Mouse (Mus musculus) E14TG2a.4 (cell line): ENCODE data around the gene Nudt21.

Source experiments
- H3K27me3 ChIP-seq: 2 replicates; pipeline ENCODE4 v1.6.1; 2014; ENCODE audit warnings: low read length, control low read depth; ENCODE audit not compliant: insufficient read depth
- H3K36me3 ChIP-seq: 2 replicates; pipeline ENCODE4 v1.6.1; 2014; ENCODE audit warnings: low read length, control low read depth; ENCODE audit not compliant: insufficient read depth
- H3K4me1 ChIP-seq: replicated peaks from 2 replicates; pipeline ENCODE4 v1.6.1; 2014; ENCODE audit warnings: low read depth, low read length, control low read depth
- H3K4me3 ChIP-seq: replicated peaks from 2 replicates; pipeline ENCODE4 v1.5.1; 2014; ENCODE audit warnings: mild to moderate bottlenecking, low read length
- H3K9me3 ChIP-seq: 2 replicates; pipeline ENCODE4 v1.6.1; 2014; ENCODE audit warnings: low read length, control low read depth
- CTCF ChIP-seq: conservative IDR thresholded peaks from 2 replicates; pipeline ENCODE4 v1.5.1; 2014; ENCODE audit warnings: low read length
- NANOG ChIP-seq: IDR thresholded peaks from 2 replicates; pipeline ENCODE4 v1.6.1; 2014; ENCODE audit warnings: borderline replicate concordance, low read length, mixed read lengths
- POU5F1 ChIP-seq: IDR thresholded peaks from 2 replicates; pipeline ENCODE4 v1.6.1; 2014; ENCODE audit warnings: low read length, borderline replicate concordance

Gene Nudt21

DNA sequence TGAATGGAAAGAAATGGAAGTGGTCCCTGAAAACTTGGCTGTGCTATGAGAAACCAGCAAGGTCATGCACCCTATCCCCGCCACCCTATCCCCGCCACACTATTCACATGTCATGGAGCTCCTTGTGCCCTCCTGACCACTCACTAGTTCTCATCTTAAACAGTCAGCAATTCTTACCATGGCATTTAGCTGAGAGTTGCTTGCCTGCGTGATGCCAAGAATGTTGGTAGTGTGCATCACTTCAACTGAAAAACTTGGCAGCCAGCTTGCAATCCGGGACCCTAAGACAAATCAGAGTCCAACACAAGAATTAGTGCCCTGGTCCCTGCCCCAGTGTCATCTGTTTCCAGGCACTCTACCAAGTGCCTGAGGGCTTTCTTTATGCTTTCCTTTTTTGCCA is 56.7 kb downstream of the Nudt21 start:
- Histone ChIP-seq H3K27me3 (no peaks in the 10 kb centered on the region), H3K4me1 (0 out of 2 replicates have a peak, but pooled peaks cover 2% of the 10 kb centered on the region), H3K36me3 (peaks cover 20% of the 10 kb centered on the region), H3K4me3 (no peak overlapping the region), H3K9me3 (no peaks in the 10 kb centered on the region)
- TF ChIP-seq NANOG (no peak), CTCF (no peak), POU5F1 (no peak)

DNA sequence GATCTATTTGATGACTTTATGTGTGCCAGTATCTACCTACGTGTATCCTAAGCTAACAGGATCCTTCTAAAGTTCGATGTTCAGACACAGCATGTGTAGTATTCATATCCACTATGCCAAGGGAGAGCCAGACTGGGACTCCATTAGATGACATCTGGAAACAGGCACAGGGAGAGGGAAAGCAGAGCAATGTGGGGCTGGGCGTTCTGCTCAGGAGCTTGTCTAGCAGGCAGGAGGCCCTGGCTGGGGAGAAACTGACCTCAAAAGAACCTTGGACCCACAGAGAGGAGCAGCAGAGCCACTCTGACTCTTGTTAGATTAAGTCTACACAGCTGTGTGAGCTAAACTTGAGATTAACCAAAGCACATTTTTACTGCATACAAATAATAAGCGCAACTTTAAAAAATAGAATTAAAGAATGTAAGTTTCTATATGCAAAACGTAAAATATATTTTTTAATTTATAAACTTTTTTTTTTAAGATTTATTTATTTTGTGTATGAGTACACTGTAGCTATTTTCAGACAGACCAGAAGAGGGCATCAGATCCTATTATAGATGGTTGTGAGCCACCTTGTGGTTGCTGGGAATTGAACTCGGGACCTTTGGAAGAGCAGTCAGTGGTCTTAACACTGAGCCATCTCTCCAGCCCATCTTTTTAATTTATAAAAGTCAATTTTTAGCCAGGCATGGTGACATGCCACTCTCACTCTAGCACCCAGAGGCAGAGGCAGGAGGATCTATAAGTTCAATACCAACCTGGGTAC is 60.2 kb downstream of the Nudt21 start:
- no peaks in the 10 kb centered on the region for H3K9me3 ChIP-seq
- TF ChIP-seq CTCF = 0 out of 2 replicates have a peak, but pooled peaks have one; percentile 19
- no peak for TF ChIP-seq NANOG
- peaks cover 34% of the 10 kb centered on the region for H3K36me3 ChIP-seq
- H3K4me3 ChIP-seq = no peak overlapping the region
- 0 out of 2 replicates have a peak, but pooled peaks cover 3% of the 10 kb centered on the region for H3K4me1 ChIP-seq
- H3K27me3 ChIP-seq = no peaks in the 10 kb centered on the region

DNA sequence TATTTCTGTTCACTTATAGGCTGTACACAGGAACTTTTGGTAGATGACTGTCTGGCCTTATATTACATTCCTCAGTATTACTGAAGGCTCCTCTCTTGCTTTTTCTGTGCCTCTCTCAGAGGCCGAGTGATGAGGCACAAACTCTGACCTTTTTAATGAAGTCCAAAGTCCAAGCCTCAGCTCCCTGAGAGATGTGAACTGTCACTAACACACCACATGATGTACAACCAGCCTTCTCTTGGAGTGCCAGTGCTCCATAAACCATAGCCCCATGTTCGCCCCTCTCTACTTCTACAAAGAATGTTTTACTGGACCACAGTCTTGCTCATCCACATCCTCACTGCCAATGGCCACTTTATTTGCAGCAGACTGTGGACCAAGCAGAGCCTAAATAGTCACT is 61.5 kb downstream of the Nudt21 start:
- Histone ChIP-seq H3K4me3 (no peak overlapping the region), H3K36me3 (peaks cover 34% of the 10 kb centered on the region), H3K4me1 (peaks cover 3% of the 10 kb centered on the region; the same call in 1 of the 2 replicates), H3K27me3 (no peaks in the 10 kb centered on the region), H3K9me3 (no peaks in the 10 kb centered on the region)
- no peak for TF ChIP-seq POU5F1
- TF ChIP-seq NANOG = no peak
- no peak for TF ChIP-seq CTCF

DNA sequence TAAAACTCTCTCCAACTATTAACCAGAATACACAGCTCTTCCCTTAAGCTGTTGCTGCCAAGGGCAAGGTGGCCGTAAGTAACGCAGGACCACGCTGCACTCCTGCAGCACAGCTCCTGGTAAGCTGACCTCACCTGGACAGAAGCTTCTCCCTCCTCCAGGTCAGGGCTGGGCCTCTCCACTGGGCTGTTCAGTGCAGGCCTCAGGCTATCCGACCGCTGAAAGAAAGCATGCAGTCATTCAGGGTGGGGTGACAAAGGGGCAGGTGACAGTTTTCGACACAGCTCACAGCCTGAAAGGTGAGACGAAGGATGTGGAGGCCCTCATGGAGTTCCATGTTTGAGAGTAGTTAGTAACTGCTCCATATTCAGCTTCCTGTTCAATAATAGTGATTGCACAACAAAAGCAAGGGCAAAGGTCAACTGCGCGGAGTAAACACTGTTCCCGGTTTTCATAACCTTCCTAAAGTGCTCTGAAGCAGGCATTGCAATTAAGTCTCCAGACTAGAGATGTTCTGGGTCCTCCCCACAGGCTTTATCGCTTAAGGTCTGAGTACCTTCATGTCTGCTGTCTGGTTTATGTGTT is 62.1 kb downstream of the Nudt21 start:
- Histone ChIP-seq H3K4me1 (peaks cover 7% of the 10 kb centered on the region), H3K4me3 (no peak overlapping the region), H3K9me3 (no peaks in the 10 kb centered on the region), H3K27me3 (no peaks in the 10 kb centered on the region), H3K36me3 (peaks cover 34% of the 10 kb centered on the region)
- TF ChIP-seq POU5F1 = no peak
- TF ChIP-seq NANOG = no peak
- no peak for TF ChIP-seq CTCF

DNA sequence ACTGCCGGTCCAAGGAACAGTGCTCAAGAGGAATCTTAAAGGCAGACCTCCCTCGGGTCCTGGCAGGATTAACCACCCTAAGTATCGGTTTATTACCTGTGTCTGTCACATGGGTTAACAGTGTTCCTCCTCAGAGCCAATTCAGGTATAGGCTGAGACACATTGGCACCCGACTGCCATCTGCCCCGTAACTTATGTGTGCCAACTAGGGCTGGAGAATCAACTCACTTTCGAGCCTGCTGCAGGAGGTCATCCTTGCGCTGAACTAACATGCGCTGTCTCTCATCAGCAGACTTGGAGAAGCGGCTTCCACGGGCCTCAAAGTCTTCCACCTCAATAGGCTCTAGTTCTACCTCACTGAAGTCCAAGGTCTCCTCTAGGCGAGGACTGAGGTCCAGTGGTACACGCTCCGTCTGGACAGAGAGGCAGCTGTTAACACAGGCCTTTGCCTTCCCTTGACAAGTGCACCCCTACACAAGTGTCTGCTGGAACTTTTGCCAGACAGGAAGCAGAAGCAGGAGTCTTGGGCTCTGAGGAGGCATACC is 62.9 kb downstream of the Nudt21 start:
- Histone ChIP-seq H3K27me3 (no peaks in the 10 kb centered on the region), H3K36me3 (peaks cover 34% of the 10 kb centered on the region), H3K9me3 (no peaks in the 10 kb centered on the region), H3K4me3 (no peak overlapping the region), H3K4me1 (peaks cover 12% of the 10 kb centered on the region)
- TF ChIP-seq NANOG (no peak), POU5F1 (no peak), CTCF (no peak)

DNA sequence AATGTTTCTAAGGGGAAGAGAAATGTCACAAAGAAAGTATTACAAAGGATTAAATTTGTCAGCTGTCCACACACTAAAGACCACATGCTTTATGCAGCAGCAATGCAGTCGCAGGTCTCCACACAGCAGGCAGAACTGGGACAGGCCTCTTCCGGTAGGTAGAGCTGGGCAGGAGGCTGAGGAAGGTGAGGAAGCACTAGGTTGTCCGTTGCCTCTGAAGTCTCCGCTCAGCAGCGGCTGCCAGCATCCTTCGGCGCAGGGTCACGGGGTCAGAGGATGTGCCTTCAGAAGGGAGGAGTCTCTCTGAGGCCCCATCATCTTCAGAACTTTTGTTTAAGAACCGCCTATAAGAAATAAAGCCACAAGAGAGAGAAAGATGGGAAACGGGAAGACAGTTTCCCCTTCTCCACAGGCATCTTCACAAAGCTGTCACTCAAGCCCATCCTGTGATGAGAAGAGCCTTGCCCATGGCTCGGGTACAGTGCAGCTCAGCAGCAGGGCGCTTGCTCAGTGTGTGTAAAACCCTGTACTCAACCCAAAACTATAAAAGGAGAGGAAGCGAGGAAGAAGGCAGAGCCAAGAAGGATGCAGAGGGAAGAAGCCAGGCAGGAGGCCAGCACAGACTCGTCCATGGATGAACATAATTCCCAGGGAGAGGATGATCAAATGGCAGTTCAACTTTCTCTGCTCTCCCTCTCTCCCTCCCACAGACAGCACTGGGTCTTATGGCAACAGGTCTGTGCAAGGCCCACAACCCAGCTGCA is 63.7 kb downstream of the Nudt21 start:
- Histone ChIP-seq H3K4me1 (peaks cover 12% of the 10 kb centered on the region), H3K27me3 (no peaks in the 10 kb centered on the region), H3K9me3 (no peaks in the 10 kb centered on the region), H3K4me3 (0 out of 2 replicates have a peak overlapping the region, but pooled peaks have one; percentile 11), H3K36me3 (peaks cover 34% of the 10 kb centered on the region)
- TF ChIP-seq CTCF (no peak), POU5F1 (no peak), NANOG (no peak)

DNA sequence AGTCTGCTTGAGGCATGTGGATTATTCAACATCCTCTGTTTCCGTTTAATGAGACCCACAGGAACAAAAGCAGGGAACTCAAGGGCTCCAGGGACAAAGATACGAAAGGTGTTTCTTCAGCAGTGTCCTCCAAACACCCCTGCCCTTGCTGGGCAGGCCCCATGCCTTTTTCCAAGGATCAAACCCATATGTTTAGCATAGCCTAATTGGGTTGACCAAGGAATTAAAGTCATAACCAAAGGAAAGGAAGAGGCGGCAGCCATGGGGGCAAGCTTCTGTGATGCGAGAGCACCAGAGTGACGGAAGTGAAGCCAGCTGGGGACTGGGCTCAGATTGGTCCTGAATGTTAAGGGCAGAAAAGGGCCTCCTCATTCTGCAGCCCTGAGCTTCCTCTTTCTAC is 64.6 kb downstream of the Nudt21 start:
- no peaks in the 10 kb centered on the region for H3K27me3 ChIP-seq
- H3K4me1 ChIP-seq = peaks cover 12% of the 10 kb centered on the region
- TF ChIP-seq CTCF (no peak), POU5F1 (no peak), NANOG (no peak)
- peaks cover 34% of the 10 kb centered on the region for H3K36me3 ChIP-seq
- H3K4me3 ChIP-seq = no peak overlapping the region
- no peaks in the 10 kb centered on the region for H3K9me3 ChIP-seq

DNA sequence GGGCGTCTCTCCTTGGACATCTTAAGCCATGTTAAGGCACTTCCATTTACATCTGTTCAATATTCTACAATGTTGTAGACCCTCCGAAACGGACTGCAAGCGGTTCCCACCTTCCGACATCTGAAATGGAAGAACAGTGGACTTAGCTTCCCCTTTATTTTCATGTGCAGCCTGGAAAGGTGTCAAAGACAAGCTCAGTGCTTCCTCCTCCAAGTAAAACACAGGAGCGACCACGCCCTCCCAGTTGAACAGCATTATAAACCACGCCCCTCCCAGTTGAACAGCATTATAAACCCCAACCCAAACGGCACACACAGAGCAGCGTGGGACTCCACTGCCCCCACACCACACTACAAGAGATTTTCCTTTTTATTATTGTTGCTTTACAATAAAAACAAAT is 65.4 kb downstream of the Nudt21 start:
- TF ChIP-seq CTCF (no peak), NANOG (no peak), POU5F1 (no peak)
- H3K36me3 ChIP-seq = peaks cover 34% of the 10 kb centered on the region
- no peak overlapping the region for H3K4me3 ChIP-seq
- no peaks in the 10 kb centered on the region for H3K27me3 ChIP-seq
- no peaks in the 10 kb centered on the region for H3K9me3 ChIP-seq
- H3K4me1 ChIP-seq = peaks cover 12% of the 10 kb centered on the region
